Mouse (Mus musculus) hindbrain, embryonic 13.5 days (tissue): ENCODE results near the gene Rab17. TPM values are rescaled to one million over a fixed set of nuclear protein-coding genes. Genes with fewer than 3 reads are reported as not detected.

Experiments used
- ATAC-seq: fragments of 200-750 bp; cut with Nextera tagmentation; 2 replicates; pipeline ENCODE4 v1.8.0; 2017; ENCODE audit warnings: moderate TSS enrichment; ENCODE audit not compliant: low FRiP score
- H3K27ac ChIP-seq: fragments of 300-500 bp; sonication (generic); 2 replicates; pipeline ENCODE4 v1.5.1; 2015; ENCODE audit warnings: inconsistent platforms, mild to moderate bottlenecking, moderate library complexity
- H3K27me3 ChIP-seq: fragments of 300-500 bp; sonication (generic); 2 replicates; pipeline ENCODE4 v1.6.1; 2015; ENCODE audit warnings: mild to moderate bottlenecking, inconsistent platforms
- H3K36me3 ChIP-seq: fragments of 300-500 bp; sonication (generic); 2 replicates; pipeline ENCODE4 v1.6.1; 2015; ENCODE audit warnings: mild to moderate bottlenecking, inconsistent platforms
- H3K4me1 ChIP-seq: fragments of 300-500 bp; sonication (generic); replicated peaks from 2 replicates; pipeline ENCODE4 v1.6.1; 2015; ENCODE audit warnings: inconsistent platforms
- H3K4me2 ChIP-seq: fragments of 300-500 bp; sonication (generic); 2 replicates; pipeline ENCODE4 v1.6.1; 2015; ENCODE audit warnings: inconsistent platforms, mild to moderate bottlenecking, moderate library complexity
- H3K4me3 ChIP-seq: fragments of 300-500 bp; sonication (generic); 2 replicates; pipeline ENCODE4 v1.5.1; 2015; ENCODE audit warnings: mild to moderate bottlenecking, inconsistent platforms
- H3K9ac ChIP-seq: fragments of 300-500 bp; sonication (generic); 2 replicates; pipeline ENCODE4 v1.6.1; 2015; ENCODE audit warnings: mild to moderate bottlenecking, inconsistent platforms
- H3K9me3 ChIP-seq: fragments of 300-500 bp; sonication (generic); 2 replicates; pipeline ENCODE4 v1.6.1; 2016; ENCODE audit warnings: inconsistent platforms
- WGBS: fragments of 180-500 bp; shearing (Covaris S2); methylation state at CpG from one replicate; pipeline ENCODE4 v1.1.7; 2015; 5-methylcytosine and 5-hydroxymethylcytosine counted together
- polyA plus RNA-seq: library from polyadenylated mRNA; unstranded; fragments of >200 nt; fragmentation: Nextera tagmentation; extraction: Ambion mirVana; gene quantifications from 2 replicates; pipeline ENCODE4 v1.2.1, GENCODE M21; 2015

Gene Rab17
- polyA plus RNA-seq, 1 experiment from 2014 or later = 0.55 TPM

DNA sequence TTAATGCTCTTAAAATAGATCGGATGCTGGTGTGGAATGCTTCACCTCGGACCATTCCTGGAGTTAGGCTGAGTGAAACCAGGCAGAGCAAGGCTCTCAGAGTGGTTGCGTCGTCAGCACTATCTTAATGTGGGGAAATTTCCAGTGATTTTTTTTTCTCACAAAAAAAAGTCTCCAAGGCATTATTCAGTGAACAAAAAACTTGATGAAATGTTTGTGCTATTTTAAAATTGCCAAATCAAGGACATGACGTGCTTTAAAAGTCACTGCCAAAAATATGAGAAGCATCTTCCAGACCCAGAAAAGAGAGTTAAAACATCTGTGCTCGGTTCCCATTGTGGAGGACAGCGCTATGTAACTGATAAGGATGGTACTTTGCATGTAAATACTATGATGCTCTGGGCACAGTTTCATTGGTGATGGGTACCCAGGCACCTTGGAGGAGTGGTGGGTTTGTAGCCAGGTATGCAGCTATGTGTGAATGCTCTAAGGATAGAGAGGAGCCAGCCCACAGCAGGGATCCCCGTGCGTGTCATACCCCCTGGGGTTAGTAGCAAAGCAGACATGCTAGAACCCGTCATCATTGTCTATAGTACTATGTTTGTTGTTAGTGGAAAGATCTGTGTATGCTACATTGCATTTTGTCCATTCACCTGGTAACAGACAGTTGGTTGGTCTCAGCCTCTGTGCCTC lies 11.3 kb upstream of the Rab17 start:
- Histone ChIP-seq H3K27ac (no peak overlapping the region), H3K4me3 (no peak overlapping the region), H3K27me3 (no peaks in the 10 kb centered on the region), H3K36me3 (no peaks in the 10 kb centered on the region), H3K4me2 (no peak overlapping the region), H3K9ac (no peak overlapping the region), H3K9me3 (no peaks in the 10 kb centered on the region), H3K4me1 (peaks cover 6% of the 10 kb centered on the region)
- no peak for ATAC-seq
- WGBS = 79% methylated on average over 10 of the region's 10 CpGs

DNA sequence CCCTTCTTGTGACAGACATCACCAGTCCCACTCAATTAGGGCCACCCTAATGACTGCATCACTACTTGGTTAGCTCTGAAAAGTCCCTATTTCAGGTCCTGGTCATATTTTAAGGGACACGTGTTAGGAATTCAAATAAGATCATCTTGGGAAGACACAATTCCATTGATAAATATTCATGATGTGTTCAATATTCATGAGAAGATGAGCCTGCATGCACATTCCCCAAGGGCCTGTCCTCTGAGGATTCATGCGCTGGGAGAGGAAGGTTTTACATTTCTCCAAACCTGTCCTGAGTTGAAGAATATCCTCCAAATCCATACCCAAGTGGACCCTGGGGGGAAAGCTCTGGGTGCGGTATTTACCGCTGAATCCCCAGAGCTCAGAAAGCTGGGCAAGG lies 6.5 kb upstream of the Rab17 start:
- Histone ChIP-seq H3K27me3 (peaks cover 17% of the 10 kb centered on the region; the same call in 1 of the 2 replicates), H3K4me1 (peaks cover 36% of the 10 kb centered on the region), H3K4me3 (no peak overlapping the region), H3K9me3 (no peaks in the 10 kb centered on the region), H3K27ac (0 out of 2 replicates have a peak overlapping the region, but pooled peaks have one; percentile 24), H3K9ac (no peak overlapping the region), H3K36me3 (no peaks in the 10 kb centered on the region), H3K4me2 (no peak overlapping the region)
- ATAC-seq = no peak; the same call in 1 of the 2 replicates
- 49% methylated on average over 4 of the region's 4 CpGs for WGBS

DNA sequence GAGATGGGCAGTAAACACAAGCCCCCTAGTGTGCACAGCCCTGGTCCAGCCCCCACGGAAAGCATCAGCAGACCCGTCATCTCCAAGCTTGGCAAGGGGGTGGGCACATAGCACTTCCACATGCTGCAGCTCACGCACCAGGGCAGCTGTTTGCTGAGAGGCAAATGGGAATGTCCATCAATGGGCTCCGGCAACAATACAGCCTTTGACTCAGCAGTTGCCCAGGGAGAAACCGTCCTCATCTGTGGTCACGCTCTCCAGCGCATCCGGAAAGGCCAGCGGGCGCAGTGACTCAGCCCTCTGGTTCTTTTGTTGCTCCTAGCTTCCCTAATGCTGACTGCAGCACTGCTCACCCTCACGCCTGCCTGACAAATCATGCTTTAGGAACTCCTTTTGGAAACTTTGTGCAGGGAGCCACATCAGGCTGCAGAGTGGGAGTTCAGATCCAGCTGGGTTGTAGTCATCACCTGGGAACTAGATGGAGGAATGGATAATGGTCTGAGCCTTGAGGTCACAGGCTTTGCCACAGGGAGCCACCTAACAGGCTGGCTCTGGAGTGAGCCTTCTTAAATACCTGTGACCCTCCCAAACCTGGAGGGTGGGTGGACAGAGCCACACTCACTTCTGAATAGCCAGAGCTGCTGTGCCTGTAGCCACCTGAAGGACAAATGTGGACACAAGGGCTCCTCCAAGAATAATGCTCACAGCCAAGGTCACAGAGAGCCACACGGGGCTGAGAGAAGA lies 5.6 kb upstream of the Rab17 start:
- H3K36me3 ChIP-seq = no peaks in the 10 kb centered on the region
- H3K27me3 ChIP-seq = peaks cover 22% of the 10 kb centered on the region; the same call in 1 of the 2 replicates
- H3K4me3 ChIP-seq = no peak overlapping the region
- H3K9ac ChIP-seq = no peak overlapping the region
- H3K9me3 ChIP-seq = no peaks in the 10 kb centered on the region
- 5% methylated on average over 12 of the region's 12 CpGs for WGBS
- peak; percentile 64 for ATAC-seq
- peaks cover 36% of the 10 kb centered on the region for H3K4me1 ChIP-seq
- H3K4me2 ChIP-seq = peak overlapping the region; percentile 34
- peak overlapping the region; percentile 24; the same call in 1 of the 2 replicates for H3K27ac ChIP-seq

DNA sequence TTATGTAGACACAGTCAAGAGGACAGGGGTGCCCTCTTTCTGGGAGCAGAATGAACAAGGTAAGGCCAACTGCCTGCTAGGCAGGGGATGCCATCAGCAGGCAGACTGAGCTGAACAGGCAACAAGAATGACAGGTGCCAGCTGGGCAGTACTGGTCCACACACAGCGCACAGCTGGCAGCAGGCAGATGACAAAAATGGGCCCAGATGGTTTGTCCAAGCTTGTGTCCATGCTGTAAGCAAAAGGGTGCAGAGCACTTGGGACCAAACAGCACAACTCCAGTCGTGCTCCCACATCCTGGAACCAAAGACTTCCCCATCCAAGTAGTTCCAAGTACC lies 4.1 kb upstream of the Rab17 start:
- Histone ChIP-seq H3K36me3 (no peaks in the 10 kb centered on the region), H3K27ac (no peak overlapping the region), H3K27me3 (peaks cover 28% of the 10 kb centered on the region; the same call in 1 of the 2 replicates), H3K9ac (no peak overlapping the region), H3K4me3 (no peak overlapping the region), H3K4me2 (no peak overlapping the region), H3K9me3 (no peaks in the 10 kb centered on the region), H3K4me1 (peaks cover 40% of the 10 kb centered on the region)
- WGBS = 71% methylated on average over 2 of the region's 2 CpGs
- peak; percentile 25 for ATAC-seq

DNA sequence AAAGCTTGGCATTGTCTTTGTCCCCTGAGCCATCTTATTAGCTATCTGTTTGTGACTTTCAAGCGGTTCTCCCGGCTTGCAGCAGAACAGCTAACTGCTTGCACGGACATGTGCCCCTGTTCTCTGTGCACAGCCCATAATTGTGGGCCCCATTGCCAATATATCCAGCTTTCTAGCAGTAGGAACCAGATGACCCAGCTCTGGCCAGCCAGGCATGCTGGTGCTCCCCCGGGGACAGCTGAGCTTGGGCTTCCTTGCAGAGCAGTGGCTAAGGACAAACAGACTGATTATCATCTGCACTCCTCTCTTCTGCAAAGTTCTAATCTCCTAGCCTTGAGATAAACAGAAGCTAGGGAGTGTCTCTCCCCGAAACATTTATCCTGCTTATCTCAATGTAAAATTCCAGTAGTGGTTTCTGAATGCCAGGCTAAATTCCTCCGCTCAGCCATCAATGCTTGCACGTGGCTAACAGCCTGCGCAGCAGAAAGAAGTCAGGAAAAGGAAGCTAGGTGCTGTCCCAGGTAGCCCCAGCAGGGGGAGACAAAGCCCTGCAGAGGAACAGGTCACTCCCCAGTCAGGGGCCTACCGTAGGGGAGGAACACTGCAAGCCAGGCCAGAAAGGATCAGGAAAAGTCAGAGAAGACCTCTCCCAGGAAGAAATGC lies 3.6 kb upstream of the Rab17 start:
- no peak overlapping the region for H3K27ac ChIP-seq
- H3K9me3 ChIP-seq = no peaks in the 10 kb centered on the region
- ATAC-seq = peak; percentile 71
- H3K36me3 ChIP-seq = no peaks in the 10 kb centered on the region
- H3K27me3 ChIP-seq = peaks cover 28% of the 10 kb centered on the region; the same call in 1 of the 2 replicates
- H3K4me3 ChIP-seq = no peak overlapping the region
- peaks cover 41% of the 10 kb centered on the region for H3K4me1 ChIP-seq
- 0 out of 2 replicates have a peak overlapping the region, but pooled peaks have one; percentile 4 for H3K4me2 ChIP-seq
- no peak overlapping the region for H3K9ac ChIP-seq
- WGBS = 18% methylated on average over 9 of the region's 9 CpGs

DNA sequence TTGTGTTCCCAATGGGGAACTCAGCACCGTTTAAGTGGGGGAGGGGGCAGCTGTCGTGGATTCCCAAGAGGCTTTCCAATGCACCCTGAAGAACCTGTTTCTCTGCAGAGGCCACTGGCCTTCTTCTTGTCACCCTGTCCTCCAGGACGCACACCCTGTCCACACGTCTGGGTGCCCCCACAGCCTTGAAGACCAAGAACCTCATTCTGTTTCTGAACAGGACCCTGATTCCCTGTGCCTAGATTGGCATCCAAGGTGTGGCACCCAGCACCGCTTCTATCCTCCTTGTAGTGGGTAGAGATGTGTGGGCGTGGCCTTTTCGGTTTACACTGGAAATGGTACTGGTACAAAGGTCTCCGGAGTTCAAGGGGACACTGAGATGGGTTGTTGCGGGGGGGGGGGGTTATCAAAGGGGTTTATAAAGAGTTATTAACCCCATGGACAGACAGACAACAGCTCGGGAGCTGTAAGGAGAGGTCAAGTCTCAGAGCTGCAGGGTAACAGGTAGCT lies 475 bp upstream of the Rab17 start:
- H3K4me2 ChIP-seq = no peak overlapping the region
- no peak overlapping the region for H3K4me3 ChIP-seq
- no peak for ATAC-seq
- peaks cover 32% of the 10 kb centered on the region; the same call in 1 of the 2 replicates for H3K27me3 ChIP-seq
- no peak overlapping the region for H3K27ac ChIP-seq
- no peaks in the 10 kb centered on the region for H3K9me3 ChIP-seq
- 79% methylated on average over 10 of the region's 10 CpGs for WGBS
- H3K9ac ChIP-seq = no peak overlapping the region
- no peaks in the 10 kb centered on the region for H3K36me3 ChIP-seq
- peaks cover 37% of the 10 kb centered on the region for H3K4me1 ChIP-seq

DNA sequence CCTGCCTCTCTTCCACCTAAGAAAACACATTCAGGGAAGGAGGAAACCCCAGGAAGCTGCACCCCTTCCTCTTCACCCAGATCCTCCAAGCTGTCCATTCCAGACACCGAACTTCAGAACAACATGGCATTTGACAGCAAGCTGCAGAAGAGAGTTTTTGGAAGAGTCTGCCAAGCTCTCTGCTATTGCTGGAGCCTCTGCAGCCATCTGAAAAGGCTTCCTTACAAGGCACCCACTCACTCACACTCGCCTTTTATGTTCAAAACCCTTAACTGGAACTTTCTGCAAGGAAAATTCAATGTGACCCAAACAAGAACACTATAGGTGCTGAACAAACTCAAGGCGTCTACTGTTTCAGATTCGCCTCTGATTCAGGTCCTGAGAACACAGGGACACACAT lies 812 bp downstream of the Rab17 start:
- Histone ChIP-seq H3K4me3 (no peak overlapping the region), H3K36me3 (no peaks in the 10 kb centered on the region), H3K27ac (no peak overlapping the region), H3K4me1 (peaks cover 24% of the 10 kb centered on the region), H3K9ac (no peak overlapping the region), H3K4me2 (no peak overlapping the region), H3K9me3 (no peaks in the 10 kb centered on the region), H3K27me3 (peaks cover 32% of the 10 kb centered on the region; the same call in 1 of the 2 replicates)
- WGBS = 80% methylated on average over 4 of the region's 4 CpGs
- no peak for ATAC-seq

DNA sequence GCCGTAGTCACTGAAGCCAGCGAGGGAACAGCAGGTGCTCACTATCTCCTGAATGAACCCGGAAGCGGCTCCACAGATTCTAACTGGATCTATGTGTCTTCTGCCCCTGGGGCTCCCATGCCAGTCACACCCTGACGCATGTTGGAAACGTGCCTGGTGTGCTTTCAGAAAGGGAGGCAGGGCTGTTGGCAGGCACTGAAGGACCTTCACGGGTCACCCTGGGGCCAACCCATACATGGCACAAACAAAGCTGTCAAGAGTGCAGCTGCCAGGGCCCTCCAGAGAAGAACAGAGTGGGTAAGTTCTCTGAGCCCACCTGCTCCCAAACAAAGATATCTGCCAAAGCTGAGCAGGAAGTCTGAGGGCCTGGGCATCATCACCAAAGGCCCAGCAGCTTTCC lies 1.9 kb downstream of the Rab17 start:
- WGBS = 54% methylated on average over 7 of the region's 7 CpGs
- Histone ChIP-seq H3K4me3 (no peak overlapping the region), H3K27me3 (peaks cover 28% of the 10 kb centered on the region; the same call in 1 of the 2 replicates), H3K9me3 (no peaks in the 10 kb centered on the region), H3K27ac (no peak overlapping the region), H3K4me1 (peaks cover 24% of the 10 kb centered on the region), H3K4me2 (no peak overlapping the region), H3K36me3 (no peaks in the 10 kb centered on the region), H3K9ac (no peak overlapping the region)
- peak; percentile 60; the same call in 1 of the 2 replicates for ATAC-seq

DNA sequence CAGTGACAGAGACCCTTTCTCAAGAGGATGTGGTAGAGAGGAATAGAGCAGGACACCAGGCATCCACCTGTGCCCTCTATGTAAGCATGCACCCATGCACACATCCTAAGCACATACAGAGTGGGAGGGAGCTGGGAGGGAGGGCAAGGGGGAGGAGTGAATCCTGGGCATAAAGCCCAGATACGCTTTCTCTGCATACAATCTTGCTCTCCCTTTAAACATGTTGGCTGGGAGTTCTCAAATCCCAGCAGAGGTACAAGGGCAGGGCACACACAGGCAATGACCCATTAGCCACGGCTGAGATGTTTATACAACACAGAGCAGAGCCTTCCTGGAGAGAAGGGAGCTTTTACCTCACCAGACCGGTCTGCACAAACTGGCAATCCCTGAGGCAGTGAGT lies 6.5 kb downstream of the Rab17 start:
- Histone ChIP-seq H3K27ac (no peak overlapping the region), H3K4me2 (no peak overlapping the region), H3K4me3 (no peak overlapping the region), H3K27me3 (peaks cover 22% of the 10 kb centered on the region; the same call in 1 of the 2 replicates), H3K36me3 (no peaks in the 10 kb centered on the region), H3K9me3 (no peaks in the 10 kb centered on the region), H3K4me1 (peaks cover 18% of the 10 kb centered on the region), H3K9ac (no peak overlapping the region)
- peak; percentile 49; the same call in 1 of the 2 replicates for ATAC-seq
- WGBS = 28% methylated on average over 3 of the region's 3 CpGs

DNA sequence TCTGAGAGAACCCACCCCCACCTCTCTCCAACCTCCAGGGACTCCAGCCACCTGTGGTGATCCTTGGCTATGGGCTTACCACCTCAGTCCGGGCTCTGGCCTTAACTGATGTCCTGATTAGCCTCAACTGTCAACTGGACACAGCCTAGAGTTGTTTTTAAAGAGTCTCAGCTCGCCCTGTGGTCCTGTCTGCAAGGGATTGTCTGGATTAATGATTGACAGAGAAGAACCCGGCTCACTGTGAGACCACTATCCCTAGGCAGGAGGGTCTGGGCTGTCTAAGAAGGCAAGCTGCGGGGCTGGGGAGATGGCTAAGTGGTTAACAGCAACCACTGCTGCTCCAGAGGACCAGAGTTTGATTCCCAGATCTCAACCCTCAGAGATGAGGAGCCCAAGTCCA lies 6.9 kb downstream of the Rab17 start:
- Histone ChIP-seq H3K4me3 (no peak overlapping the region), H3K4me2 (no peak overlapping the region), H3K36me3 (no peaks in the 10 kb centered on the region), H3K9me3 (no peaks in the 10 kb centered on the region), H3K9ac (no peak overlapping the region), H3K4me1 (peaks cover 13% of the 10 kb centered on the region), H3K27me3 (peaks cover 22% of the 10 kb centered on the region; the same call in 1 of the 2 replicates), H3K27ac (no peak overlapping the region)
- no peak for ATAC-seq
- WGBS = 33% methylated on average over 4 of the region's 4 CpGs

DNA sequence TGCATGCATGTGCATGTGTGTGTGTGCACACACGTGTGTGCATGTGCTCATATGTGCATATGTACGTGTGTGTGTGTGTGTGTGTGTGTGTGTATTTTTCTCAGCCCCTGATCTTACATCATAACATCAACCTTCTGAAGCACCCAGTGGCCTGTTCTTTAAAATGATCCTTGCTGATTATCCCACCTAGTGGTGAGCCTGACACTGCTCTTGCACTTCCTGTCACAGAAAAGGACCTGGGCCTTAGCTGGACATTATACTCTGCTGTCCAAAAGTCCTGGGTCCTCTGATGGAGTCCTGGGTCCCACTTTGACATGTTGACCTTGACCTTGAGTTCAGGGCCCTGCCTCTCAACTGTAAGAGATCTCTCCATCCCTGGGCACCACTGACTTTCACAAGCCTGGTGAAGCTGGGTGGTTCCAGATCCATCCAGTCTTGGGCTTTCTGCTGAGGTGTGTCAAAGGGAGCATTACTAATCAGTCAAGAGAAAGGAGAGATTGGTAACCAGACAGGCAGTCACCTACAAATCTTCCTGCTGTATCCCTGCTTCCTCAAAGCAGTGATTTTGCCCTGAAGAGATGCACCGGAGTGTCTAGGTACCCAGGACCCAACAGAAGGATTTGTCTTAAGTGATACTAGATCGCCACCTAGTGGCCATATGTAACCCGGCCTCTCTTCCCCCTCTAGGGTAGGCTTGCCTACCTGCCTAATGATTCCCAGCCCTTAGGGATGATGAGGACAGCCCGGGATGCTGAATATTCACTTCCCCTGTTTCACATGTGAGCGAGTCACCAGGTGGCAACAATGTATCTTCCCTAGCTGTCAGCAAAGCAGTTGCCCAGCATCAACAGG lies 13.0 kb downstream of the Rab17 start:
- peaks cover 17% of the 10 kb centered on the region; the same call in 1 of the 2 replicates for H3K27me3 ChIP-seq
- no peaks in the 10 kb centered on the region; the same call in 1 of the 2 replicates for H3K4me1 ChIP-seq
- no peak overlapping the region for H3K9ac ChIP-seq
- no peak overlapping the region for H3K27ac ChIP-seq
- peak; percentile 71; the same call in 1 of the 2 replicates for ATAC-seq
- no peaks in the 10 kb centered on the region for H3K9me3 ChIP-seq
- WGBS = 27% methylated on average over 6 of the region's 7 CpGs
- H3K4me2 ChIP-seq = no peak overlapping the region
- H3K4me3 ChIP-seq = no peak overlapping the region
- no peaks in the 10 kb centered on the region for H3K36me3 ChIP-seq
